Mouse (Mus musculus): ENCODE results near the gene Tusc2. TPM values are rescaled to one million over a fixed set of nuclear protein-coding genes. Genes with fewer than 3 reads are reported as not detected.

Tusc2 gene
- polyA plus RNA-seq, 1 experiment from 2014 or later: 49.6 TPM

GRCm38 (mm10) chr9:107600745-107601144 lies 37.7 kb downstream of the Tusc2 start:
- no peaks in the 10 kb centered on the region for H3K27me3 ChIP-seq (replicated peaks; ENCODE audit: control insufficient read depth, insufficient read depth, low read length)
- no peak overlapping the region for H3K27ac ChIP-seq (ENCODE audit: low read length)
- WGBS: 72% methylated on average over 12 of the region's 12 CpGs
- no peak overlapping the region for H3K4me2 ChIP-seq (ENCODE audit: low read depth, low read length)
- H3K9ac ChIP-seq (ENCODE audit: low read depth, low read length): no peak overlapping the region
- no peak overlapping the region for H3K4me3 ChIP-seq (ENCODE audit: low read length)
- H3K36me3 ChIP-seq (ENCODE audit: control insufficient read depth, insufficient read depth, low read length): peaks cover 2% of the 10 kb centered on the region; the same call in 1 of the 2 replicates
- H3K9me3 ChIP-seq (ENCODE audit: control insufficient read depth, low read length): no peaks in the 10 kb centered on the region
- H3K4me1 ChIP-seq (ENCODE audit: control insufficient read depth, insufficient read depth, low read length): peaks cover 46% of the 10 kb centered on the region
- ATAC-seq: no peak

- no peak overlapping the region for H3K4me3 ChIP-seq (ENCODE audit: low read length)
- H3K36me3 ChIP-seq (ENCODE audit: control insufficient read depth, insufficient read depth, low read length): peaks cover 2% of the 10 kb centered on the region; the same call in 1 of the 2 replicates
- peaks cover 46% of the 10 kb centered on the region for H3K4me1 ChIP-seq (ENCODE audit: control insufficient read depth, insufficient read depth, low read length)
- no peaks in the 10 kb centered on the region for H3K9me3 ChIP-seq (ENCODE audit: control insufficient read depth, low read length)
- no peak overlapping the region for H3K4me2 ChIP-seq (ENCODE audit: low read depth, low read length)
- WGBS: 83% methylated on average over 11 of the region's 11 CpGs
- no peaks in the 10 kb centered on the region for H3K27me3 ChIP-seq (replicated peaks; ENCODE audit: control insufficient read depth, insufficient read depth, low read length)
- no peak for ATAC-seq
- H3K27ac ChIP-seq (ENCODE audit: low read length): no peak overlapping the region
- H3K9ac ChIP-seq (ENCODE audit: low read depth, low read length): peak overlapping the region; percentile 3; the same call in 1 of the 2 replicates
Observed at GRCm38 (mm10) chr9:107601275-107601674, 38.2 kb downstream of the Tusc2 start.

GRCm38 (mm10) chr9:107602068-107602648 lies 39.1 kb downstream of the Tusc2 start:
- Histone ChIP-seq H3K27me3 (replicated peaks; ENCODE audit: control insufficient read depth, insufficient read depth, low read length) (no peaks in the 10 kb centered on the region), H3K9me3 (ENCODE audit: control insufficient read depth, low read length) (no peaks in the 10 kb centered on the region), H3K4me1 (ENCODE audit: control insufficient read depth, insufficient read depth, low read length) (peaks cover 52% of the 10 kb centered on the region), H3K27ac (ENCODE audit: low read length) (no peak overlapping the region), H3K9ac (ENCODE audit: low read depth, low read length) (peak overlapping the region; percentile 36; the same call in 1 of the 2 replicates), H3K4me2 (ENCODE audit: low read depth, low read length) (0 out of 2 replicates have a peak overlapping the region, but pooled peaks have one; percentile 11), H3K36me3 (ENCODE audit: control insufficient read depth, insufficient read depth, low read length) (peaks cover 2% of the 10 kb centered on the region; the same call in 1 of the 2 replicates), H3K4me3 (ENCODE audit: low read length) (no peak overlapping the region)
- no peak for ATAC-seq
- 13% methylated on average over 10 of the region's 10 CpGs for WGBS

GRCm38 (mm10) chr9:107603251-107603650 lies 40.2 kb downstream of the Tusc2 start:
- ATAC-seq: no peak
- WGBS: 72% methylated on average over 6 of the region's 6 CpGs
- H3K4me3 ChIP-seq (ENCODE audit: low read length): no peak overlapping the region
- H3K36me3 ChIP-seq (ENCODE audit: control insufficient read depth, insufficient read depth, low read length): peaks cover 2% of the 10 kb centered on the region; the same call in 1 of the 2 replicates
- peak overlapping the region; percentile 73; the same call in 1 of the 2 replicates for H3K9ac ChIP-seq (ENCODE audit: low read depth, low read length)
- H3K27me3 ChIP-seq (replicated peaks; ENCODE audit: control insufficient read depth, insufficient read depth, low read length): no peaks in the 10 kb centered on the region
- H3K4me1 ChIP-seq (ENCODE audit: control insufficient read depth, insufficient read depth, low read length): peaks cover 62% of the 10 kb centered on the region
- no peak overlapping the region for H3K27ac ChIP-seq (ENCODE audit: low read length)
- H3K9me3 ChIP-seq (ENCODE audit: control insufficient read depth, low read length): no peaks in the 10 kb centered on the region
- H3K4me2 ChIP-seq (ENCODE audit: low read depth, low read length): peak overlapping the region; percentile 57; the same call in 1 of the 2 replicates

GRCm38 (mm10) chr9:107605041-107605661 lies 42.1 kb downstream of the Tusc2 start:
- peaks cover 2% of the 10 kb centered on the region; the same call in 1 of the 2 replicates for H3K36me3 ChIP-seq (ENCODE audit: control insufficient read depth, insufficient read depth, low read length)
- H3K4me2 ChIP-seq (ENCODE audit: low read depth, low read length): peak overlapping the region; percentile 57
- peak; percentile 71 for ATAC-seq
- H3K27ac ChIP-seq (ENCODE audit: low read length): peak overlapping the region; percentile 92
- H3K27me3 ChIP-seq (replicated peaks; ENCODE audit: control insufficient read depth, insufficient read depth, low read length): no peaks in the 10 kb centered on the region
- peak overlapping the region; percentile 49 for H3K4me3 ChIP-seq (ENCODE audit: low read length)
- WGBS: 28% methylated on average over 23 of the region's 23 CpGs
- no peaks in the 10 kb centered on the region for H3K9me3 ChIP-seq (ENCODE audit: control insufficient read depth, low read length)
- H3K9ac ChIP-seq (ENCODE audit: low read depth, low read length): peak overlapping the region; percentile 73
- H3K4me1 ChIP-seq (ENCODE audit: control insufficient read depth, insufficient read depth, low read length): peaks cover 61% of the 10 kb centered on the region

GRCm38 (mm10) chr9:107606591-107606990 lies 43.5 kb downstream of the Tusc2 start:
- Histone ChIP-seq H3K27me3 (replicated peaks; ENCODE audit: control insufficient read depth, insufficient read depth, low read length) (no peaks in the 10 kb centered on the region), H3K36me3 (ENCODE audit: control insufficient read depth, insufficient read depth, low read length) (no peaks in the 10 kb centered on the region), H3K9me3 (ENCODE audit: control insufficient read depth, low read length) (no peaks in the 10 kb centered on the region), H3K4me2 (ENCODE audit: low read depth, low read length) (peak overlapping the region; percentile 43), H3K9ac (ENCODE audit: low read depth, low read length) (peak overlapping the region; percentile 73), H3K27ac (ENCODE audit: low read length) (peak overlapping the region; percentile 92), H3K4me3 (ENCODE audit: low read length) (peak overlapping the region; percentile 49), H3K4me1 (ENCODE audit: control insufficient read depth, insufficient read depth, low read length) (peaks cover 61% of the 10 kb centered on the region)
- ATAC-seq: peak; percentile 52
- WGBS: 7% methylated on average over 9 of the region's 9 CpGs

- Histone ChIP-seq H3K4me2 (ENCODE audit: low read depth, low read length) (peak overlapping the region; percentile 43), H3K27me3 (replicated peaks; ENCODE audit: control insufficient read depth, insufficient read depth, low read length) (no peaks in the 10 kb centered on the region), H3K4me1 (ENCODE audit: control insufficient read depth, insufficient read depth, low read length) (peaks cover 62% of the 10 kb centered on the region), H3K4me3 (ENCODE audit: low read length) (peak overlapping the region; percentile 49), H3K27ac (ENCODE audit: low read length) (peak overlapping the region; percentile 92), H3K36me3 (ENCODE audit: control insufficient read depth, insufficient read depth, low read length) (no peaks in the 10 kb centered on the region), H3K9me3 (ENCODE audit: control insufficient read depth, low read length) (no peaks in the 10 kb centered on the region), H3K9ac (ENCODE audit: low read depth, low read length) (peak overlapping the region; percentile 73)
- WGBS: 52% methylated on average over 2 of the region's 2 CpGs
- ATAC-seq: peak; percentile 4
Observed at GRCm38 (mm10) chr9:107607036-107607435, 44.0 kb downstream of the Tusc2 start.

GRCm38 (mm10) chr9:107607653-107608245 lies 44.7 kb downstream of the Tusc2 start:
- Histone ChIP-seq H3K27me3 (replicated peaks; ENCODE audit: control insufficient read depth, insufficient read depth, low read length) (no peaks in the 10 kb centered on the region), H3K4me3 (ENCODE audit: low read length) (no peak overlapping the region), H3K9me3 (ENCODE audit: control insufficient read depth, low read length) (no peaks in the 10 kb centered on the region), H3K36me3 (ENCODE audit: control insufficient read depth, insufficient read depth, low read length) (no peaks in the 10 kb centered on the region), H3K4me2 (ENCODE audit: low read depth, low read length) (peak overlapping the region; percentile 43), H3K9ac (ENCODE audit: low read depth, low read length) (peak overlapping the region; percentile 73), H3K27ac (ENCODE audit: low read length) (peak overlapping the region; percentile 92), H3K4me1 (ENCODE audit: control insufficient read depth, insufficient read depth, low read length) (peaks cover 60% of the 10 kb centered on the region)
- no peak for ATAC-seq
- 53% methylated on average over 9 of the region's 9 CpGs for WGBS

- no peaks in the 10 kb centered on the region for H3K36me3 ChIP-seq (ENCODE audit: control insufficient read depth, insufficient read depth, low read length)
Observed at GRCm38 (mm10) chr9:107608741-107609432, 45.8 kb downstream of the Tusc2 start, which contains the start of gene Sema3b. Gene Sema3b (minus strand): TSS chr9:107609229.

More at GRCm38 (mm10) chr9:107608741-107609432, 45.8 kb downstream of the Tusc2 start, which contains the start of gene Sema3b:
- peak within 1 kb of the TSS; percentile 24; the same call in 1 of the 2 replicates for H3K4me2 ChIP-seq (ENCODE audit: low read depth, low read length)
- no peak within 1 kb of the TSS for H3K4me3 ChIP-seq (ENCODE audit: low read length)
- WGBS: 44% methylated on average over 12 of the region's 12 CpGs
- peak within 1 kb of the TSS; percentile 73 for H3K9ac ChIP-seq (ENCODE audit: low read depth, low read length)
- no peaks in the 10 kb centered on the region for H3K27me3 ChIP-seq (replicated peaks; ENCODE audit: control insufficient read depth, insufficient read depth, low read length)
- ATAC-seq: no peak
- H3K27ac ChIP-seq (ENCODE audit: low read length): peak within 1 kb of the TSS; percentile 92
- H3K4me1 ChIP-seq (ENCODE audit: control insufficient read depth, insufficient read depth, low read length): peaks cover 55% of the 10 kb centered on the region
- no peaks in the 10 kb centered on the region for H3K9me3 ChIP-seq (ENCODE audit: control insufficient read depth, low read length)

Data from intestine, embryonic 16.5 days (tissue).